23 mouse cellular contexts compared by ENCODE assay signal in genomic region chr11:34777529-34777928, GRCm38 (mm10). TPM values are rescaled to one million over a fixed set of nuclear protein-coding genes. Genes with fewer than 3 reads are reported as not detected.
A peak's percentile ranks its signal among the peaks of the same experiment; 100 is the strongest.
DNase-seq lines count a peak whose midpoint lies in the region; ATAC-seq lines count a peak whose summit lies in the region.
"Had no signal": no experiment of that assay in that cellular context is flagged by ENCODE, and none has a peak within 500 bp of the region (broad histone marks: within the 10 kb centered on the region; RNA-seq: fewer than 3 reads in every experiment).

No protein-coding gene starts in this region.

- no peaks in the 10 kb centered on the region for H3K9me3 ChIP-seq in intestine, embryonic 15.5 days
- H3K9me3 ChIP-seq: forebrain, embryonic 10.5 days; forebrain, embryonic 13.5 days; heart, embryonic 13.5 days; hindbrain, embryonic 12.5 days; hindbrain, embryonic 15.5 days had no signal

- DNase-seq in CD4-positive helper T cell, adult 2 months (ENCODE audit: low read depth, low spot score), result peak; percentile 34
- DNase-seq in CD4-positive, CD25-positive, alpha-beta regulatory T cell, adult 2 months (ENCODE audit: low read depth, low spot score), result peak; percentile 49
- peak; percentile 61 for DNase-seq in induced T-regulatory cell, adult 2 months (ENCODE audit: low read depth)
- no peak for DNase-seq in gastrocnemius, postnatal 14 days
- no peak for DNase-seq in cerebellum, adult 8-10 months
- DNase-seq in cerebellum, adult 11 months, result no peak
- DNase-seq: adrenal gland, adult 2 months; adrenal gland, postnatal 14 days; cerebellum, adult 2 months; cerebellum, postnatal 10 days; gastrocnemius, postnatal 10 days; kidney, adult 2 months had no signal

- H3K4me3 ChIP-seq in intestine, embryonic 15.5 days (replicated peaks), result no peak overlapping the region
- H3K4me3 ChIP-seq: forebrain, embryonic 10.5 days; forebrain, embryonic 13.5 days; heart, embryonic 10.5 days; heart, embryonic 13.5 days; hindbrain, embryonic 12.5 days; hindbrain, embryonic 15.5 days had no signal

- whole genome bisulfite sequencing in intestine, embryonic 15.5 days, result 89% methylated on average over 4 of the region's 4 CpGs

- intact Hi-C loops in gastrocnemius, postnatal 14 days (cut with DNase I; ENCODE audit: low total_unique reads), result no loop called here

- ATAC-seq in activated CD4-positive, CD25-positive, alpha-beta regulatory T cell, adult 4 months, result peak; percentile 30
- no peak for ATAC-seq in intestine, embryonic 15.5 days
- ATAC-seq: forebrain, embryonic 13.5 days; forebrain, embryonic 16.5 days; intestine, postnatal 0 days had no signal

- no peaks in the 10 kb centered on the region for H3K4me1 ChIP-seq in intestine, embryonic 15.5 days (replicated peaks)
- H3K4me1 ChIP-seq: forebrain, embryonic 10.5 days; forebrain, embryonic 13.5 days; heart, embryonic 10.5 days; heart, embryonic 13.5 days; hindbrain, embryonic 12.5 days; hindbrain, embryonic 15.5 days had no signal

- no peak overlapping the region for H3K27ac ChIP-seq in intestine, embryonic 15.5 days
- H3K27ac ChIP-seq: forebrain, embryonic 10.5 days; forebrain, embryonic 13.5 days; heart, embryonic 10.5 days; heart, embryonic 13.5 days; hindbrain, embryonic 12.5 days; hindbrain, embryonic 15.5 days had no signal

- no peak overlapping the region for H3K9ac ChIP-seq in intestine, embryonic 15.5 days
- H3K9ac ChIP-seq: forebrain, embryonic 13.5 days; heart, embryonic 13.5 days; hindbrain, embryonic 12.5 days; hindbrain, embryonic 15.5 days had no signal

- no peak overlapping the region for H3K4me2 ChIP-seq in intestine, embryonic 15.5 days (replicated peaks)
- H3K4me2 ChIP-seq: forebrain, embryonic 13.5 days; heart, embryonic 13.5 days; hindbrain, embryonic 12.5 days; hindbrain, embryonic 15.5 days had no signal

- no peaks in the 10 kb centered on the region for H3K36me3 ChIP-seq in intestine, embryonic 15.5 days
- H3K36me3 ChIP-seq: forebrain, embryonic 10.5 days; heart, embryonic 10.5 days; heart, embryonic 13.5 days; hindbrain, embryonic 12.5 days; hindbrain, embryonic 15.5 days had no signal

- no peaks in the 10 kb centered on the region for H3K27me3 ChIP-seq in intestine, embryonic 15.5 days (replicated peaks)
- H3K27me3 ChIP-seq: forebrain, embryonic 13.5 days; heart, embryonic 13.5 days; hindbrain, embryonic 12.5 days; hindbrain, embryonic 15.5 days had no signal

RNA-seq across cellular contexts. Expression of gene Dock2, which starts 6.2 kb away (rescaled TPM):
- polyA plus RNA-seq in activated CD4-positive, CD25-positive, alpha-beta regulatory T cell, adult 4 months (2017; shearing (Covaris generic)), result 100 to 1,000 TPM; 271 to 290 TPM
- polyA plus RNA-seq in intestine, embryonic 15.5 days (2015; fragmentation: Nextera tagmentation; extraction: Ambion mirVana), result 1.4 and 1.6 TPM in 2 replicates
- 1 to 10 TPM in 1 of 2 experiments, under 1 TPM in 1; 1.00 to 1.1 TPM for total RNA-seq in gastrocnemius, postnatal 14 days (2021)

RNA-seq across cellular contexts. Expression of gene Spdl1, which starts 55.9 kb away (rescaled TPM):
- 1 to 10 TPM; 5.4 to 6.4 TPM for polyA plus RNA-seq in activated CD4-positive, CD25-positive, alpha-beta regulatory T cell, adult 4 months (2017; shearing (Covaris generic))
- polyA plus RNA-seq in intestine, embryonic 15.5 days (2015; fragmentation: Nextera tagmentation; extraction: Ambion mirVana), result 18.3 and 18.7 TPM in 2 replicates
- total RNA-seq in gastrocnemius, postnatal 14 days (2021), result 1 to 10 TPM in 1 of 2 experiments, under 1 TPM in 1; 0.80 to 1.1 TPM
- total RNA-seq: gastrocnemius, adult 18-20 months had no signal

Comparison
In these comparisons a context has a peak if more than half of its experiments do, and no peak if none do; other contexts are left out.
1. DNase-seq: peak in CD4-positive helper T cell, adult 2 months (single experiment), CD4-positive, CD25-positive, alpha-beta regulatory T cell, adult 2 months (single experiment) and induced T-regulatory cell, adult 2 months (single experiment); none in gastrocnemius, postnatal 14 days (single experiment), cerebellum, adult 8-10 months (single experiment) and cerebellum, adult 11 months (single experiment).
2. RNA of gene Dock2, which starts 6.2 kb away (polyA plus RNA-seq): 271 to 290 TPM in activated CD4-positive, CD25-positive, alpha-beta regulatory T cell, adult 4 months; 1.4 to 1.6 TPM in intestine, embryonic 15.5 days; every median in the first group is over 100 times any median in the second.